Mouse (Mus musculus) hindbrain, embryonic 11.5 days (tissue): ENCODE results near the gene Tph2. TPM values are rescaled to one million over a fixed set of nuclear protein-coding genes. Genes with fewer than 3 reads are reported as not detected.
A peak's percentile ranks its signal among the peaks of the same experiment; 100 is the strongest.

ENCODE experiments used
- ATAC-seq: fragments of 200-750 bp; cut with Nextera tagmentation; 2 replicates; pipeline ENCODE4 v1.8.0; 2017; ENCODE audit warnings: mild to moderate bottlenecking, moderate TSS enrichment, moderate library complexity; ENCODE audit not compliant: low FRiP score
- DNase-seq: peaks from one replicate; pipeline ENCODE4 v3.0.0-alpha.2; 2015; ENCODE audit warnings: low spot score
- H3K27ac ChIP-seq: fragments of 300-500 bp; sonication (generic); 2 replicates; pipeline ENCODE4 v1.5.1; 2014; ENCODE audit warnings: mild to moderate bottlenecking, low read depth, low read length
- H3K27me3 ChIP-seq: fragments of 300-500 bp; sonication (generic); 2 replicates; pipeline ENCODE4 v1.6.1; 2014; ENCODE audit warnings: mild to moderate bottlenecking, low read length, moderate library complexity, mixed read lengths; ENCODE audit not compliant: control insufficient read depth, insufficient read depth
- H3K36me3 ChIP-seq: fragments of 300-500 bp; sonication (generic); 2 replicates; pipeline ENCODE4 v1.6.1; 2014; ENCODE audit warnings: mild to moderate bottlenecking, low read length, moderate library complexity, mixed read lengths; ENCODE audit not compliant: control insufficient read depth, insufficient read depth
- H3K4me1 ChIP-seq: fragments of 300-500 bp; sonication (generic); replicated peaks from 2 replicates; pipeline ENCODE4 v1.6.1; 2014; ENCODE audit warnings: low read length, mixed read lengths; ENCODE audit not compliant: control insufficient read depth, insufficient read depth
- H3K4me2 ChIP-seq: fragments of 300-500 bp; sonication (generic); replicated peaks from 2 replicates; pipeline ENCODE4 v1.6.1; 2014; ENCODE audit warnings: mild to moderate bottlenecking, low read depth, low read length
- H3K4me3 ChIP-seq: fragments of 300-500 bp; sonication (generic); 2 replicates; pipeline ENCODE4 v1.5.1; 2014; ENCODE audit warnings: low read depth, low read length
- H3K9ac ChIP-seq: fragments of 300-500 bp; sonication (generic); 2 replicates; pipeline ENCODE4 v1.6.1; 2014; ENCODE audit warnings: low read depth, low read length
- H3K9me3 ChIP-seq: fragments of 300-500 bp; sonication (generic); 2 replicates; pipeline ENCODE4 v1.6.1; 2016; ENCODE audit warnings: low read length; ENCODE audit not compliant: control insufficient read depth
- WGBS: fragments of 180-500 bp; shearing (Covaris S2); extraction: QIAGEN DNeasy Blood & Tissue Kit; methylation state at CpG from one replicate; pipeline ENCODE4 v1.1.7; 2014; 5-methylcytosine and 5-hydroxymethylcytosine counted together
- polyA plus RNA-seq: library from polyadenylated mRNA; unstranded; fragments of >200 nt; fragmentation: Nextera tagmentation; extraction: Ambion mirVana; gene quantifications from 2 replicates; pipeline ENCODE4 v1.2.1, GENCODE M21; 2014

Gene Tph2
- polyA plus RNA-seq, 1 experiment from 2014 or later = 1.7 TPM

GRCm38 (mm10) chr10:115160289-115160688 lies 24.5 kb downstream of the Tph2 start:
- DNase-seq = no peak
- H3K9ac ChIP-seq = no peak overlapping the region
- no peak overlapping the region for H3K4me2 ChIP-seq
- no peak overlapping the region for H3K4me3 ChIP-seq
- no peak overlapping the region for H3K27ac ChIP-seq
- no peaks in the 10 kb centered on the region for H3K27me3 ChIP-seq
- H3K9me3 ChIP-seq = no peaks in the 10 kb centered on the region
- no peaks in the 10 kb centered on the region for H3K4me1 ChIP-seq
- 82% methylated on average over 5 of the region's 5 CpGs for WGBS
- no peak for ATAC-seq
- H3K36me3 ChIP-seq = no peaks in the 10 kb centered on the region

GRCm38 (mm10) chr10:115147308-115147707 lies 37.5 kb downstream of the Tph2 start:
- H3K9ac ChIP-seq = no peak overlapping the region
- peak; percentile 29 for DNase-seq
- H3K4me1 ChIP-seq = no peaks in the 10 kb centered on the region
- H3K4me2 ChIP-seq = no peak overlapping the region
- peak; percentile 47; the same call in 1 of the 2 replicates for ATAC-seq
- H3K27ac ChIP-seq = no peak overlapping the region
- no peaks in the 10 kb centered on the region for H3K36me3 ChIP-seq
- WGBS = 73% methylated on average over 5 of the region's 5 CpGs
- H3K27me3 ChIP-seq = no peaks in the 10 kb centered on the region
- H3K9me3 ChIP-seq = no peaks in the 10 kb centered on the region
- no peak overlapping the region for H3K4me3 ChIP-seq

- Histone ChIP-seq H3K4me1 (no peaks in the 10 kb centered on the region), H3K27me3 (no peaks in the 10 kb centered on the region), H3K9ac (no peak overlapping the region), H3K4me2 (no peak overlapping the region), H3K36me3 (no peaks in the 10 kb centered on the region), H3K27ac (no peak overlapping the region), H3K4me3 (no peak overlapping the region), H3K9me3 (no peaks in the 10 kb centered on the region)
- no peak for ATAC-seq
- DNase-seq = no peak
- 83% methylated on average over 8 of the region's 8 CpGs for WGBS
Observed at GRCm38 (mm10) chr10:115146257-115146898, 38.4 kb downstream of the Tph2 start.

GRCm38 (mm10) chr10:115144542-115144941 lies 40.3 kb downstream of the Tph2 start:
- DNase-seq (no peak), ATAC-seq (peak; percentile 44; the same call in 1 of the 2 replicates)
- no peak overlapping the region for H3K4me2 ChIP-seq
- 34% methylated on average over 5 of the region's 5 CpGs for WGBS
- H3K36me3 ChIP-seq = no peaks in the 10 kb centered on the region
- no peak overlapping the region for H3K27ac ChIP-seq
- no peaks in the 10 kb centered on the region for H3K27me3 ChIP-seq
- no peak overlapping the region for H3K9ac ChIP-seq
- H3K4me1 ChIP-seq = no peaks in the 10 kb centered on the region
- H3K9me3 ChIP-seq = no peaks in the 10 kb centered on the region
- H3K4me3 ChIP-seq = no peak overlapping the region

- Histone ChIP-seq H3K27ac (no peak overlapping the region), H3K27me3 (no peaks in the 10 kb centered on the region), H3K4me2 (no peak overlapping the region), H3K9ac (no peak overlapping the region), H3K36me3 (no peaks in the 10 kb centered on the region), H3K4me1 (no peaks in the 10 kb centered on the region), H3K9me3 (no peaks in the 10 kb centered on the region), H3K4me3 (no peak overlapping the region)
- DNase-seq (peak; percentile 48), ATAC-seq (no peak)
- WGBS = 55% methylated on average over 6 of the region's 6 CpGs
Observed at GRCm38 (mm10) chr10:115143641-115144040, 41.2 kb downstream of the Tph2 start.

GRCm38 (mm10) chr10:115137016-115137415 lies 47.8 kb downstream of the Tph2 start:
- Histone ChIP-seq H3K9me3 (no peaks in the 10 kb centered on the region), H3K27ac (no peak overlapping the region), H3K4me3 (no peak overlapping the region), H3K9ac (no peak overlapping the region), H3K4me2 (no peak overlapping the region), H3K36me3 (no peaks in the 10 kb centered on the region), H3K27me3 (no peaks in the 10 kb centered on the region), H3K4me1 (no peaks in the 10 kb centered on the region)
- ATAC-seq = no peak
- WGBS = 80% methylated on average over 7 of the region's 7 CpGs
- no peak for DNase-seq

- no peak overlapping the region for H3K9ac ChIP-seq
- 65% methylated on average over 1 of the region's 1 CpGs for WGBS
- no peaks in the 10 kb centered on the region for H3K27me3 ChIP-seq
- no peaks in the 10 kb centered on the region for H3K9me3 ChIP-seq
- H3K36me3 ChIP-seq = no peaks in the 10 kb centered on the region
- DNase-seq (no peak), ATAC-seq (no peak)
- no peak overlapping the region for H3K27ac ChIP-seq
- no peak overlapping the region for H3K4me3 ChIP-seq
- H3K4me2 ChIP-seq = no peak overlapping the region
- H3K4me1 ChIP-seq = no peaks in the 10 kb centered on the region
Observed at GRCm38 (mm10) chr10:115127907-115128306, 56.9 kb downstream of the Tph2 start.

GRCm38 (mm10) chr10:115125550-115125949 lies 59.3 kb downstream of the Tph2 start:
- no peak overlapping the region for H3K4me2 ChIP-seq
- H3K27ac ChIP-seq = no peak overlapping the region
- no peaks in the 10 kb centered on the region for H3K9me3 ChIP-seq
- ATAC-seq (no peak), DNase-seq (no peak)
- no peaks in the 10 kb centered on the region for H3K27me3 ChIP-seq
- H3K36me3 ChIP-seq = no peaks in the 10 kb centered on the region
- H3K9ac ChIP-seq = no peak overlapping the region
- WGBS = 60% methylated on average over 5 of the region's 5 CpGs
- H3K4me3 ChIP-seq = no peak overlapping the region
- H3K4me1 ChIP-seq = no peaks in the 10 kb centered on the region

GRCm38 (mm10) chr10:115125027-115125426 lies 59.8 kb downstream of the Tph2 start:
- Histone ChIP-seq H3K27ac (no peak overlapping the region), H3K27me3 (no peaks in the 10 kb centered on the region), H3K36me3 (no peaks in the 10 kb centered on the region), H3K4me2 (no peak overlapping the region), H3K9me3 (no peaks in the 10 kb centered on the region), H3K4me1 (no peaks in the 10 kb centered on the region), H3K9ac (no peak overlapping the region), H3K4me3 (no peak overlapping the region)
- DNase-seq = no peak
- no peak for ATAC-seq
- 82% methylated on average over 5 of the region's 5 CpGs for WGBS
